Mouse (Mus musculus) gastrocnemius, adult 18-20 months (tissue): ENCODE data around the gene Myadml2. TPM values are rescaled to one million over a fixed set of nuclear protein-coding genes. Genes with fewer than 3 reads are reported as not detected.

ENCODE experiments used
- DNase-seq: peaks from one replicate; pipeline ENCODE4 v3.0.0; 2021; ENCODE audit warnings: low spot score
- microRNA-seq: library from miRNA; unstranded; fragments of <30 nt; microRNA quantifications from one replicate; pipeline ENCODE4 v1.2.0, GENCODE M21; 2021
- total RNA-seq, 2 experiments: library from RNA; stranded (reverse); gene quantifications; 2 replicates each; pipeline ENCODE4 v1.2.3; 2021

Gene Myadml2
- total RNA-seq, 2 experiments from 2014 or later = 124 to 137 TPM

- peak; percentile 81 for DNase-seq
Measured at GRCm38 (mm10) chr11:120612763-120613162, 35.2 kb downstream of the Myadml2 start.

- DNase-seq = no peak
Measured at GRCm38 (mm10) chr11:120610477-120611046, 37.4 kb downstream of the Myadml2 start.

- no peak for DNase-seq
Measured at GRCm38 (mm10) chr11:120609250-120609649, 38.7 kb downstream of the Myadml2 start.

- DNase-seq = no peak
Measured at GRCm38 (mm10) chr11:120608241-120609034, 39.5 kb downstream of the Myadml2 start, which contains the start of gene Npb. TSS of gene Npb (plus strand) at chr11:120608477.

- DNase-seq = no peak
Measured at GRCm38 (mm10) chr11:120606764-120607163, 41.2 kb downstream of the Myadml2 start.

GRCm38 (mm10) chr11:120605667-120606066 lies 42.3 kb downstream of the Myadml2 start:
- DNase-seq = no peak

GRCm38 (mm10) chr11:120603545-120603944 lies 44.4 kb downstream of the Myadml2 start:
- DNase-seq = no peak

- no peak for DNase-seq
Measured at GRCm38 (mm10) chr11:120600716-120601115, 47.2 kb downstream of the Myadml2 start.

- DNase-seq = no peak
Measured at GRCm38 (mm10) chr11:120598990-120599549, 48.9 kb downstream of the Myadml2 start.

- DNase-seq = peak; percentile 92
Measured at GRCm38 (mm10) chr11:120598283-120598989, 49.5 kb downstream of the Myadml2 start, which contains the start of the genes Alyref and Anapc11. TSS of gene Alyref (minus strand) at chr11:120598365. TSS of gene Anapc11 (plus strand) at chr11:120598421.

- DNase-seq = no peak
Measured at GRCm38 (mm10) chr11:120597240-120598235, 50.4 kb downstream of the Myadml2 start.

Small RNA genes within 50 kb of the gene (microRNA-seq; reads per million reads assigned to microRNA genes)
- not detected for gene Mir6936

Other genes starting within 250 kb of the Myadml2 start
- gene Nploc4, start 210.4 kb downstream of the Myadml2 start, total RNA-seq = 100 to 1,000 TPM in 1 of 2 experiments, 10 to 100 TPM in 1; 84.6 to 100 TPM
- gene Tspan10, start 205.5 kb downstream of the Myadml2 start, total RNA-seq = under 1 TPM in 1 of 2 experiments, not detected in 1; 0.57 TPM
- gene Pde6g, start 194.7 kb downstream of the Myadml2 start, total RNA-seq = under 1 TPM; 0.33 to 0.39 TPM
- gene Oxld1, start 190.1 kb downstream of the Myadml2 start, total RNA-seq = 10 to 100 TPM; 18.9 to 24.7 TPM
- gene Ccdc137, start 190.0 kb downstream of the Myadml2 start, total RNA-seq = 1 to 10 TPM; 5.7 to 6.2 TPM
- gene Arl16, start 180.6 kb downstream of the Myadml2 start, total RNA-seq = 1 to 10 TPM; 4.3 to 6.2 TPM
- 100 to 1,000 TPM; 130 to 136 TPM for gene Mrpl12, start 163.5 kb downstream of the Myadml2 start, total RNA-seq
- 1 to 10 TPM; 3.3 to 4.5 TPM for gene Slc25a10, start 156.3 kb downstream of the Myadml2 start, total RNA-seq
- under 1 TPM in 1 of 2 experiments, not detected in 1; 0.45 TPM for gene Gcgr, start 117.5 kb downstream of the Myadml2 start, total RNA-seq
- 10 to 100 TPM; 18.4 to 22.7 TPM for gene Mcrip1, start 98.4 kb downstream of the Myadml2 start, total RNA-seq
- 100 to 1,000 TPM; 140 to 577 TPM for gene Ppp1r27, start 97.0 kb downstream of the Myadml2 start, total RNA-seq
- gene P4hb, start 74.9 kb downstream of the Myadml2 start, total RNA-seq = 100 to 1,000 TPM; 188 to 221 TPM
- gene Arhgdia, start 66.5 kb downstream of the Myadml2 start, total RNA-seq = 10 to 100 TPM; 71.0 to 89.8 TPM
- gene Alyref, start 49.8 kb downstream of the Myadml2 start, total RNA-seq = 10 to 100 TPM; 42.8 to 48.6 TPM
- 10 to 100 TPM; 45.9 to 52.1 TPM for gene Anapc11, start 49.7 kb downstream of the Myadml2 start, total RNA-seq
- gene Npb, start 39.7 kb downstream of the Myadml2 start, total RNA-seq = not detected
- gene Pcyt2, start 30.2 kb downstream of the Myadml2 start, total RNA-seq = 10 to 100 TPM; 26.1 to 27.7 TPM
- 1 to 10 TPM; 3.6 to 4.2 TPM for gene Sirt7, start 22.9 kb downstream of the Myadml2 start, total RNA-seq
- 10 to 100 TPM; 50.2 to 58.8 TPM for gene Mafg, start 14.6 kb downstream of the Myadml2 start, total RNA-seq
- gene Pycr1, start 4.4 kb downstream of the Myadml2 start, total RNA-seq = 1 to 10 TPM; 2.8 to 3.2 TPM
- gene Notum, start 13.0 kb upstream of the Myadml2 start, total RNA-seq = not detected
- 10 to 100 TPM; 31.1 to 33.4 TPM for gene Aspscr1, start 24.8 kb upstream of the Myadml2 start, total RNA-seq
- 10 to 100 TPM; 24.2 to 32.0 TPM for gene Cenpx, start 65.6 kb upstream of the Myadml2 start, total RNA-seq
- gene Lrrc45, start 65.8 kb upstream of the Myadml2 start, total RNA-seq = 1 to 10 TPM; 2.3 to 3.0 TPM
- 1 to 10 TPM in 1 of 2 experiments, under 1 TPM in 1; 0.95 to 1.3 TPM for gene Rac3, start 73.3 kb upstream of the Myadml2 start, total RNA-seq
- 1 to 10 TPM; 8.2 to 9.6 TPM for gene Dcxr, start 79.1 kb upstream of the Myadml2 start, total RNA-seq
- 10 to 100 TPM; 11.6 to 16.9 TPM for gene Cbr2, start 84.0 kb upstream of the Myadml2 start, total RNA-seq
- gene Hmga1b, start 114.6 kb upstream of the Myadml2 start, total RNA-seq = 10 to 100 TPM; 20.4 to 22.2 TPM
- 10 to 100 TPM; 12.6 to 13.0 TPM for gene Rfng, start 136.0 kb upstream of the Myadml2 start, total RNA-seq
- gene Gps1, start 136.1 kb upstream of the Myadml2 start, total RNA-seq = 10 to 100 TPM; 62.5 to 63.3 TPM
- gene Dus1l, start 148.2 kb upstream of the Myadml2 start, total RNA-seq = 10 to 100 TPM; 27.6 to 28.6 TPM
- gene Fasn, start 176.4 kb upstream of the Myadml2 start, total RNA-seq = 10 to 100 TPM; 11.4 to 17.1 TPM